Mouse (Mus musculus) spleen, adult 2 months (tissue): ENCODE measurements at regions not wholly inside any gene's neighbourhood (a gene's known extent, or its start where the extent isn't known, plus 50 kb on each side); places are given as distances from the start of the nearest gene placed in this dataset.

Experiments
- DNase-seq, 2 experiments: peaks; one replicate each; pipeline versions ENCODE4 v3.0.0 to v3.0.0-alpha.2; 2012 to 2021; ENCODE audit warnings: low spot score in 2 of 2, low read depth in 1 of 2
- H3K27ac ChIP-seq: fragments of 200-500 bp; 2 replicates; pipeline ENCODE4 v1.5.1; 2012; ENCODE audit warnings: low read length, inconsistent platforms; ENCODE audit not compliant: insufficient read depth
- H3K27me3 ChIP-seq: fragments of 200-500 bp; 2 replicates; pipeline ENCODE4 v1.6.1; 2012; ENCODE audit warnings: mild to moderate bottlenecking, moderate library complexity, low read length, inconsistent platforms; ENCODE audit not compliant: control insufficient read depth, insufficient read depth
- H3K36me3 ChIP-seq: fragments of 200-500 bp; 2 replicates; pipeline ENCODE4 v1.6.1; 2012; ENCODE audit warnings: mild to moderate bottlenecking, low read length, inconsistent platforms; ENCODE audit not compliant: control insufficient read depth, insufficient read depth
- H3K4me1 ChIP-seq: fragments of 200-500 bp; 2 replicates; pipeline ENCODE4 v1.6.1; 2011; ENCODE audit warnings: inconsistent platforms; ENCODE audit not compliant: control insufficient read depth, insufficient read depth, insufficient read length
- H3K4me3 ChIP-seq: fragments of 200-500 bp; 2 replicates; pipeline ENCODE4 v1.5.1; 2011; ENCODE audit warnings: mild to moderate bottlenecking, inconsistent platforms; ENCODE audit not compliant: insufficient read depth, insufficient read length; ENCODE audit errors: extremely low read depth
- CTCF ChIP-seq: fragments of 200-500 bp; IDR thresholded peaks from 2 replicates; pipeline ENCODE4 v1.5.1; 2011; ENCODE audit warnings: mild to moderate bottlenecking, inconsistent platforms; ENCODE audit not compliant: insufficient read depth, insufficient read length, insufficient replicate concordance; ENCODE audit errors: extremely low read depth
- POLR2A ChIP-seq: fragments of 200-500 bp; IDR thresholded peaks from 2 replicates; pipeline ENCODE4 v1.6.1; 2011; ENCODE audit warnings: low read depth, low read length, inconsistent platforms
- WGBS: fragments of 180-500 bp; shearing (Covaris S2); methylation state at CpG from one replicate; pipeline ENCODE4 v1.1.7; 2018; 5-methylcytosine and 5-hydroxymethylcytosine counted together

- no peak for DNase-seq
- Histone ChIP-seq H3K36me3 (no peaks in the 10 kb centered on the region), H3K27me3 (no peaks in the 10 kb centered on the region), H3K4me3 (no peak overlapping the region), H3K27ac (no peak overlapping the region), H3K4me1 (no peaks in the 10 kb centered on the region)
- TF ChIP-seq POLR2A, result no peak
- no peak for TF ChIP-seq CTCF
- 47% methylated on average over 2 of the region's 2 CpGs for WGBS
These were observed 107.3 kb upstream of the Fn1 start for GRCm38 (mm10) chr1:71760342-71760741.

GRCm38 (mm10) chr1:71757236-71757635 is 104.2 kb upstream of the Fn1 start:
- 77% methylated on average over 5 of the region's 5 CpGs for WGBS
- no peak for DNase-seq
- TF ChIP-seq CTCF (no peak), POLR2A (no peak)
- no peak overlapping the region for H3K4me3 ChIP-seq
- H3K36me3 ChIP-seq, result no peaks in the 10 kb centered on the region
- H3K4me1 ChIP-seq, result no peaks in the 10 kb centered on the region
- H3K27ac ChIP-seq, result no peak overlapping the region
- no peaks in the 10 kb centered on the region for H3K27me3 ChIP-seq

DNA sequence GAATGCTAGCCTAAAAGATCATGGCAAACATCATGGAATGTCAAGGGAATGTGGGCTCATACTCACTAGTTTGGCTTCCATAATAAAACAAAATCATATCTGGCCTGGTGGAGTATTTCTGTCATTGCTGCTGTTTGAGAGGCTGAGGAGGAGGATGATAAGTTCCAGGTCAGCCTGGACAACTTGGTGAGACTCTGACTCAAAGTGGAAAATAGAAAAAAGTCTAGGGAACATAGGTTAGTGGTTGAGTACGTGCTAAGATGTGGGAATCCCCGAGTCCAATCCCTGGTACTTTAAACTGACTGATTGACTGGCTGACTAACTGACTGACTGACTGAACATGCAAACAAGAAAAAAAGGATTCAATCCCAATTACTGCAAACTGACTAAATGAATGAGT is 103.2 kb upstream of the Fn1 start:
- Histone ChIP-seq H3K4me3 (no peak overlapping the region), H3K27ac (no peak overlapping the region), H3K27me3 (no peaks in the 10 kb centered on the region), H3K36me3 (no peaks in the 10 kb centered on the region), H3K4me1 (no peaks in the 10 kb centered on the region)
- no peak for DNase-seq
- no peak for TF ChIP-seq POLR2A
- TF ChIP-seq CTCF, result no peak
- WGBS, result 91% methylated on average over 2 of the region's 2 CpGs

- no peak overlapping the region for H3K27ac ChIP-seq
- TF ChIP-seq POLR2A (no peak), CTCF (no peak)
- H3K4me3 ChIP-seq, result no peak overlapping the region
- no peaks in the 10 kb centered on the region for H3K36me3 ChIP-seq
- H3K27me3 ChIP-seq, result no peaks in the 10 kb centered on the region; the same call in 1 of the 2 replicates
- 84% methylated on average over 9 of the region's 9 CpGs for WGBS
- no peaks in the 10 kb centered on the region for H3K4me1 ChIP-seq
- DNase-seq, result no peak
These were observed 102.4 kb upstream of the Fn1 start for GRCm38 (mm10) chr1:71755435-71755834.

GRCm38 (mm10) chr1:71752351-71752750 is 99.4 kb upstream of the Fn1 start:
- WGBS, result 87% methylated on average over 1 of the region's 1 CpGs
- no peaks in the 10 kb centered on the region for H3K36me3 ChIP-seq
- no peak overlapping the region for H3K27ac ChIP-seq
- no peak for TF ChIP-seq CTCF
- no peak for TF ChIP-seq POLR2A
- no peaks in the 10 kb centered on the region for H3K4me1 ChIP-seq
- H3K4me3 ChIP-seq, result no peak overlapping the region
- H3K27me3 ChIP-seq, result no peaks in the 10 kb centered on the region; the same call in 1 of the 2 replicates
- DNase-seq, result no peak

DNA sequence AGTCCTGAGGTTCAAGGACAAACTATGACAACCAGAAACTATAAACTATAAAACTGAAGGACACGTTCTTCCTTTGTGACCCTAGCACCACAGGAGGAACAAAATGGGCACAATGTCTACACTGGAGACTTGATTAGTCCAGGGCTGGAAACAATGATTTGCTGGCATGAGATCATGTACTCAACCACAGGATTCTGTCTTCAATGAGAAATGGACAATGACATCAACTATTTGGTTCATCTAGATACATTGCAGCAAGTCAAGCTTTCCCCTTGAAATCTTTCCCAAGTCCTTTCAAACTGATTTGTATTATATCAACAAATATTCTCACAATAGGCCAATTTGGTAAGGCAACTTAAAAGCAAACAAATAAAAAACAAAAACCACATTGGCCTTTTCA is 98.6 kb upstream of the Fn1 start:
- DNase-seq, result no peak
- no peaks in the 10 kb centered on the region; the same call in 1 of the 2 replicates for H3K27me3 ChIP-seq
- no peak for TF ChIP-seq POLR2A
- TF ChIP-seq CTCF, result no peak
- no peak overlapping the region for H3K27ac ChIP-seq
- no peaks in the 10 kb centered on the region for H3K36me3 ChIP-seq
- 89% methylated on average over 1 of the region's 1 CpGs for WGBS
- H3K4me1 ChIP-seq, result no peaks in the 10 kb centered on the region
- H3K4me3 ChIP-seq, result no peak overlapping the region

- no peak overlapping the region for H3K4me3 ChIP-seq
- WGBS, result 60% methylated on average over 3 of the region's 3 CpGs
These were observed 82.6 kb upstream of the Fn1 start for GRCm38 (mm10) chr1:71735606-71736005.

More at GRCm38 (mm10) chr1:71735606-71736005, 82.6 kb upstream of the Fn1 start:
- H3K27ac ChIP-seq, result no peak overlapping the region
- DNase-seq, result no peak
- H3K36me3 ChIP-seq, result no peaks in the 10 kb centered on the region
- TF ChIP-seq POLR2A (no peak), CTCF (no peak)
- H3K4me1 ChIP-seq, result no peaks in the 10 kb centered on the region
- no peaks in the 10 kb centered on the region for H3K27me3 ChIP-seq
